ENCODE assay signal across 18 mouse cellular contexts in genomic region chr1:183227469-183227868, GRCm38 (mm10).
"Had no signal": no experiment of that assay in that cellular context is flagged by ENCODE, and none has a peak within 500 bp of the region (broad histone marks: within the 10 kb centered on the region; RNA-seq: fewer than 3 reads in every experiment).

No protein-coding gene starts in this region.

- H3K27me3 ChIP-seq: kidney, embryonic 15.5 days; lung, embryonic 15.5 days; stomach, embryonic 15.5 days had no signal

- H3K9me3 ChIP-seq: kidney, embryonic 15.5 days; lung, embryonic 15.5 days; megakaryocyte, embryonic 14.5 days; stomach, embryonic 15.5 days had no signal

- H3K36me3 ChIP-seq: kidney, embryonic 15.5 days; lung, embryonic 15.5 days; stomach, embryonic 15.5 days had no signal

- H3K9ac ChIP-seq: kidney, embryonic 15.5 days; lung, embryonic 15.5 days; stomach, embryonic 15.5 days had no signal

- H3K4me3 ChIP-seq: kidney, embryonic 15.5 days; left cerebral cortex, adult 2 months; lung, embryonic 15.5 days; stomach, embryonic 15.5 days had no signal

- DNase-seq: kidney, adult 2 months; kidney, postnatal 10 days; kidney, postnatal 36 days; layer of hippocampus, postnatal 36 days; midbrain, embryonic 14.5 days; retina, postnatal 1 day; right cerebral cortex, postnatal 25 days; spleen, adult 18-20 months; thymus, adult 18-20 months; thymus, postnatal 4 days had no signal

- ATAC-seq: intestine, postnatal 0 days had no signal

- H3K4me1 ChIP-seq: megakaryocyte, embryonic 14.5 days; stomach, embryonic 15.5 days had no signal

- H3K27ac ChIP-seq: kidney, embryonic 15.5 days; left cerebral cortex, adult 2 months; lung, embryonic 15.5 days; macrophage; stomach, embryonic 15.5 days had no signal

- H3K4me2 ChIP-seq: kidney, embryonic 15.5 days; lung, embryonic 15.5 days; midbrain, embryonic 11.5 days; stomach, embryonic 15.5 days had no signal
